28 mouse cellular contexts compared by ENCODE assay signal in genomic region chr9:111097543-111097942, GRCm38 (mm10). TPM values are rescaled to one million over a fixed set of nuclear protein-coding genes. Genes with fewer than 3 reads are reported as not detected.
DNase-seq lines count a peak whose midpoint lies in the region; ATAC-seq and TF ChIP-seq lines count a peak whose summit lies in the region.
"Had no signal": no experiment of that assay in that cellular context is flagged by ENCODE, and none has a peak within 500 bp of the region (broad histone marks: within the 10 kb centered on the region; RNA-seq: fewer than 3 reads in every experiment).

No protein-coding gene starts in this region.

- no peak for TF ChIP-seq CTCF in lung, postnatal 0 days (IDR thresholded peaks at IDR 0.05)
- no peak for TF ChIP-seq CTCF in stomach, postnatal 0 days (IDR thresholded peaks at IDR 0.05; ENCODE audit: low read depth)

- H3K4me2 ChIP-seq in lung, postnatal 0 days (replicated peaks; ENCODE audit: low read depth, low read length): no peak overlapping the region
- H3K4me2 ChIP-seq in stomach, postnatal 0 days (replicated peaks; ENCODE audit: low read depth): no peak overlapping the region
- H3K4me2 ChIP-seq: embryonic facial prominence, embryonic 13.5 days; embryonic facial prominence, embryonic 15.5 days; forebrain, embryonic 12.5 days had no signal

- peak; percentile 66 for ATAC-seq in lung, postnatal 0 days
- ATAC-seq in stomach, postnatal 0 days (ENCODE audit: low FRiP score, low TSS enrichment): no peak
- ATAC-seq: activated CD4-positive, CD25-positive, alpha-beta regulatory T cell, adult 4 months; CD4-positive, CD25-positive, alpha-beta regulatory T cell, adult 4 months; forebrain, embryonic 14.5 days; forebrain, embryonic 16.5 days; Patski had no signal

- no peak overlapping the region for H3K9ac ChIP-seq in lung, postnatal 0 days (replicated peaks; ENCODE audit: low read depth)
- H3K9ac ChIP-seq in stomach, postnatal 0 days (ENCODE audit: low read length): no peak overlapping the region
- H3K9ac ChIP-seq: embryonic facial prominence, embryonic 13.5 days; embryonic facial prominence, embryonic 15.5 days; forebrain, embryonic 12.5 days had no signal

- no peaks in the 10 kb centered on the region for H3K9me3 ChIP-seq in lung, postnatal 0 days (ENCODE audit: low read length)
- no peaks in the 10 kb centered on the region for H3K9me3 ChIP-seq in stomach, postnatal 0 days (ENCODE audit: control insufficient read depth, low read length)
- H3K9me3 ChIP-seq: embryonic facial prominence, embryonic 13.5 days; embryonic facial prominence, embryonic 15.5 days; forebrain, embryonic 10.5 days; forebrain, embryonic 12.5 days; G1E had no signal

- peak overlapping the region; percentile 39 for H3K27ac ChIP-seq in lung, postnatal 0 days (ENCODE audit: low read length)
- 0 out of 2 replicates have a peak overlapping the region, but pooled peaks have one; percentile 8 for H3K27ac ChIP-seq in stomach, postnatal 0 days (replicated peaks)
- H3K27ac ChIP-seq: embryonic facial prominence, embryonic 13.5 days; embryonic facial prominence, embryonic 15.5 days; forebrain, embryonic 10.5 days; forebrain, embryonic 12.5 days had no signal

- DNase-seq in heart, adult 11 months: peak; percentile 64
- DNase-seq in heart, postnatal 10 days: no peak
- DNase-seq in lung, postnatal 0 days (ENCODE audit: low spot score): peak; percentile 55
- DNase-seq in lung, postnatal 14 days: no peak
- DNase-seq in stomach, postnatal 0 days (ENCODE audit: low spot score): no peak
- DNase-seq: adrenal gland, adult 2 months; adrenal gland, postnatal 10 days; adrenal gland, postnatal 25 days; B cell, adult 2 months; cerebellum, adult 11 months; cerebellum, adult 18-20 months; cerebellum, adult 8-10 months; cerebellum, adult 9-11 months; cerebellum, postnatal 14 days; cerebellum, postnatal 36 days; embryo, embryonic 11 days had no signal

- intact Hi-C loops in heart, postnatal 10 days (cut with DNase I): no loop called here

- 0 out of 2 replicates have a peak, but pooled peaks cover 4% of the 10 kb centered on the region for H3K4me1 ChIP-seq in lung, postnatal 0 days (ENCODE audit: insufficient read depth, low read depth, low read length)
- no peaks in the 10 kb centered on the region for H3K4me1 ChIP-seq in stomach, postnatal 0 days (replicated peaks; ENCODE audit: control insufficient read depth, insufficient read depth)
- H3K4me1 ChIP-seq: embryonic facial prominence, embryonic 15.5 days; forebrain, embryonic 10.5 days; forebrain, embryonic 12.5 days had no signal

- no peaks in the 10 kb centered on the region for H3K36me3 ChIP-seq in lung, postnatal 0 days (ENCODE audit: insufficient read depth, low read length)
- H3K36me3 ChIP-seq in stomach, postnatal 0 days (ENCODE audit: control insufficient read depth, insufficient read depth, low read length): no peaks in the 10 kb centered on the region
- H3K36me3 ChIP-seq: embryonic facial prominence, embryonic 13.5 days; embryonic facial prominence, embryonic 15.5 days; forebrain, embryonic 10.5 days; forebrain, embryonic 12.5 days; G1E had no signal

- H3K4me3 ChIP-seq in lung, postnatal 0 days (ENCODE audit: low read depth, low read length): no peak overlapping the region
- H3K4me3 ChIP-seq in stomach, postnatal 0 days (ENCODE audit: low read depth, low read length): no peak overlapping the region
- H3K4me3 ChIP-seq: embryonic facial prominence, embryonic 13.5 days; embryonic facial prominence, embryonic 15.5 days; erythroblast, embryonic 14.5 days; forebrain, embryonic 10.5 days; forebrain, embryonic 12.5 days had no signal

- H3K27me3 ChIP-seq in lung, postnatal 0 days (replicated peaks; ENCODE audit: insufficient read depth, low read length): no peaks in the 10 kb centered on the region
- no peaks in the 10 kb centered on the region for H3K27me3 ChIP-seq in stomach, postnatal 0 days (ENCODE audit: control insufficient read depth, insufficient read depth, low read length)
- H3K27me3 ChIP-seq: CH12.LX; embryonic facial prominence, embryonic 13.5 days; embryonic facial prominence, embryonic 15.5 days; forebrain, embryonic 12.5 days; Patski had no signal

- 44% methylated on average over 6 of the region's 6 CpGs for WGBS in lung, postnatal 0 days
- WGBS in stomach, postnatal 0 days: 60% methylated on average over 6 of the region's 6 CpGs

- peak; percentile 7; the same call in 1 of the 2 replicates for TF ChIP-seq EP300 in lung, postnatal 0 days (IDR thresholded peaks at IDR 0.05)
- TF ChIP-seq EP300 in stomach, postnatal 0 days (optimal IDR thresholded peaks at IDR 0.05): no peak

RNA-seq across cellular contexts. Expression of gene Lrrfip2, which starts 19.8 kb away (rescaled TPM):
- total RNA-seq in heart, postnatal 10 days (2021): 100 to 1,000 TPM; 105 to 108 TPM
- 47.7 and 54.2 TPM in 2 replicates for polyA plus RNA-seq in lung, postnatal 0 days (2015; fragmentation: Nextera tagmentation; extraction: Ambion mirVana)
- polyA plus RNA-seq in stomach, postnatal 0 days (2015; fragmentation: Nextera tagmentation; extraction: Ambion mirVana): 33.2 and 34.1 TPM in 2 replicates

RNA-seq across cellular contexts. Expression of gene Ccrl2, which starts 40.2 kb away (rescaled TPM):
- 1 to 10 TPM; 6.4 to 7.4 TPM for total RNA-seq in heart, postnatal 10 days (2021)
- 43.5 and 49.0 TPM in 2 replicates for polyA plus RNA-seq in lung, postnatal 0 days (2015; fragmentation: Nextera tagmentation; extraction: Ambion mirVana)
- polyA plus RNA-seq in stomach, postnatal 0 days (2015; fragmentation: Nextera tagmentation; extraction: Ambion mirVana): 1.8 and 2.0 TPM in 2 replicates

Comparison
In these comparisons a context has a peak if more than half of its experiments do, and no peak if none do; other contexts are left out.
1. DNase-seq: peak in heart, adult 11 months (single experiment) and lung, postnatal 0 days (single experiment); none in heart, postnatal 10 days (0 of 2), lung, postnatal 14 days (single experiment) and stomach, postnatal 0 days (single experiment).
2. RNA of gene Ccrl2, which starts 40.2 kb away (polyA plus RNA-seq): 43.5 to 49.0 TPM in lung, postnatal 0 days; 1.8 to 2.0 TPM in stomach, postnatal 0 days; every median in the first group is over 10 times any median in the second.